Mouse (Mus musculus) heart, postnatal 14 days (tissue): ENCODE measurements around the gene Scnn1a. TPM values are rescaled to one million over a fixed set of nuclear protein-coding genes. Genes with fewer than 3 reads are reported as not detected.

Experiments
- DNase-seq, 2 experiments: peaks; one replicate each; pipeline ENCODE4 v3.0.0; 2021 to 2022
- intact Hi-C: fragments of 180-260 bp; cut with DNase I; formaldehyde crosslinking; loops from one replicate; pipeline ENCODE4 v1.15.1; 2025
- total RNA-seq, 2 experiments: library from RNA; stranded (reverse); gene quantifications; 2 replicates each; pipeline ENCODE4 v1.2.3; 2021

The Scnn1a gene
- total RNA-seq, 2 experiments from 2014 or later, result 1.00 to 1.1 TPM

DNA sequence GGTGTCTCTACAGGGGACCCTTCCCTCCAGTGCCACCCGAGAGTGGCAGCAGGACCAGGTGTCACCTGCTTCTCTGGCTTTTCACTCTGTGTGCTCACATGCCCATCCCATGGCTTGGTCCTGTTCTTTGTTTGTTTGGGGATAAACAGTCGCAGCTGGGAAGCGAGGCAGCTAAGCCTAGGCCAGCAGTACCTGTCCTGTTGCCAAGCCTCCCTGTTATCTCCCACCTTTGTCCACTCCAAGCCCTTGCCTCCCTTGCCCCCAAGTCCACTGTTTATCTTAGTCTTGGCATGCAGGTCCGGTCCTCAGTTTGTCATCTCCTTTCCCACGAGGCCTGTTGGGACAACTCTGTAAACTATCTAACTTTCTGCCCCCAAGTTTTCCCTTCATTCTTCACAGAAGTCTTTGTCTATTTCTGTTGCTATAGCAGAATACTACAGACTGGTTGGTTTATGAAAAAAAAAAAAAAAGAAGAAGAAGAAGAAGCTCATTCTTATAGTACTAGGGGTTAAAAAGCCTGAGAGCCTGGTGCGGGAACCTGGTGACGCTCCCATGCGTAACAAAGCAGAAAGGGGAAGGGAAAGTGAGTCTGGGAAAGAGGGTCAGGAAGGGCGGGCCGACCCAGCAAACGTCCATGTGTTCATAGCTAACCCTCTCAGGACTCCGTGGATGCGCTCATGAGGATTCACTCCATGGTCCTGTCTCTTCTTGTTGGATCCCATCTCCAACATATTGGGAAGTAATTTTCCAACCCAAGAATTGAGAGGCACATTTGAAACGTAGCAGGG lies 12.8 kb downstream of the Scnn1a start:
- intact Hi-C loops, result no loop called here
- DNase-seq, result no peak

DNA sequence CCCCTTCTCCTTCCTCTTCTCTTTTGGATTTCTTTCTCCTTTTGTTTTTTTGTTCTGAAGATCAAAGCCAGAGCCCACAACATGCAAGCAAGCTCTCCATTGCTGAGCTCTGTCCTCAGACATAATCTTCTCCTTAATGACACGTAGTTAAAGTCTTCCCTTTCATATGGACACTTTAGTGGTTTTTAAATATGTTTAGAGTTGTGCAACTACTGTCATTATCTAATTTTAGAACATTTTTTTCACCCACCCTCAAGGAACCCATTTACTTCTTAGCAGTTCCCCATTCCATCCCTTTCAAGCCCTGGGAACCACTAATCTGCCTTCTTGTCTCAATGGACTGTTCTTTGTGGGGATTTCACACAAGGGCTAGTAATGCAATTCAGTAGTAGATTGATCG lies 13.9 kb downstream of the Scnn1a start:
- DNase-seq, result no peak
- intact Hi-C loops, result no loop called here

DNA sequence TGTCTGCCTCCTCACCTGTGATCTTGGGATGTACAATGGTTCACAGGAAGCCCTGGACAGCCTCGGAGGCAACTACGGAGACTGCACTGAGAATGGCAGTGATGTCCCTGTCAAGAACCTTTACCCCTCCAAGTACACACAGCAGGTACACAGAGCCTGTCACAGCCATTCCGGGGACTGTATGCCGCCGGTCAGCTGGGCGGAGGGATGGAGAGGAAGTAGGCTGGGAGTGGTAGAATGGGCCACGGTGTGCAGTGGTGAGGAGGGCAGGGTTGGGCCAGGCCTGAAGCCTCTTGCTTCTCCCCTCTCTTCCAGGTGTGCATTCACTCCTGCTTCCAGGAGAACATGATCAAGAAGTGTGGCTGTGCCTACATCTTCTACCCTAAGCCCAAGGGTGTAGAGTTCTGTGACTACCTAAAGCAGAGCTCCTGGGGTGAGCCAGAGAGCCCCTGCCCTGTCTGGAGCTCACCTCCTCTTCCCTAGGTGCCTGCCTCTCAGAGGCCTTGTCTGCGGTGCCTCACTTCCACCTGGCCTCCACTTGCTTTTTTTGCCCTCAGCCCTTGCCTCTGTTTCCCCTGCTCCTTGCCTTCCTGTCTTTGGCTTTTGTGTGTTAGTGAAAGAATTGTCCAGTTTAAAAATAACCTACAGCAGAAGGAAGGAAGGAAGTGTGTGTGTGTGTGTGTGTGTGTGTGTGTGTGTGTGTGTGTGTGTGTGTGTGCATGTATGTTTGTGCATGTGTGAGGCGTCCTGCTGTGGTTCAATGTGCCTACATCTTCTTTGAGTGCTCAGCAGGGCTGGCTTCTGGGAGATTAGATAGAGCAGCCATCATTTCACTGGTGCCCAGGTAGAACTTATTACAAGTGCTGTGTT lies 18.6 kb downstream of the Scnn1a start:
- no peak for DNase-seq
- intact Hi-C loops, result no loop called here

DNA sequence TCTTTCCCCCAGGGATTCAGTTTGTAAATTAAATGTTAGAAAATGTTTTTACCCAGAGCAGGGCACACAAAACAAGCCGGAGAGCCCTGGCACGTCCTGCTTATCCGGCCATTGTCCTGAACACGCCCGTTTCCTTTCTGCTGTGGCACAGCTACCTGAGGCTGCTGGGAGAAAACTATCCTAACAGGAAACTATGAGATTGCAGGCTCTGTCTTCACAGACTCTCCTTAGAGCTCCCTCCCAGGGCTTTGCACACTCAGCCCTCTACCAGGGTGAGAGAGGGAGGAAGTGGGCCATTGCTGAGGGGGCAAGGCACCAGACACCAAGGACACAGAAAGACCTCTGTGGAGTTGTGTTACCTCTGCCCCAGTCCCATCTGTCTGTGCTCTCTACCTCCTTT lies 19.8 kb downstream of the Scnn1a start:
- DNase-seq, result no peak
- intact Hi-C loops, result no loop called here

DNA sequence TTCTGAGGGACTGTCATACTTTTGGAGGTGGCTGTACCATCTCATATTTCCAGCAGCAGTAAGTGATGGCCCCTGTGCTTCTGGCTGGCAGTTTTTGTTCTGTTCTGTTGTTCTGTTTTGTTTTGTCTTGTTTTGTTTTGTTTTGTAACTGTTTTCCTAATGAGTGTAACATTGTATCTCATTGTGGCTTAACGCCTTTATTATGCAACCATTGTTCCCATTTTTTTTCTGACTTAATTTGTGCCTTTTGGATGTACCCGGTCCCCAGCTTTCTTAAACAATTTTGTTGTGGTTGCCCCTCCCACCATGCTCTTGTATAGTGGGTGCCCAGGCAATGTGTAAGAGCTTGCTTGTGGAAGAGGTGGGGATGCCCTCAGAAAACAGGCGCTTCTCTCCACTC lies 21.7 kb downstream of the Scnn1a start:
- intact Hi-C loops, result no loop called here

DNA sequence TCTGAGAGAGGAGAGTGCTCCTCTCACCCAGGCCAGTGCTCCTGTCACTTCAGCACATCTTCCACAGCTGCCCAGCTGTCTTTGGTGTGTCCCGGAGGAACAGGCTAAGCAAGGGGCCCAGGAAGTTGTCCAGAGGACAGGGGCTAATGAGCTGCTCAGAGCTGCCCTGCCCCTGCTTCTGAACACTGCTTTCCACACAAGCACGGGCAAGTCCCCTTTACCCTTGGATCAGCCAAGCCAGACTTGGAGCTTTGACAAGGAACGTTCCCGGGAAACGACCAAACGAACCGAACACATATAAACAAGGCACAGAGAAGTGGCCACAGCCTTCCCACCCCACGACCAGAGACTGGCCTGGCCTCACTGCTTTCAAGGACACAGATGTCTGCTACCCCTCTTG lies 23.6 kb downstream of the Scnn1a start:
- DNase-seq, result peak in 1 of 2 experiments; percentile 64
- intact Hi-C loops, result no loop called here

More for the DNA sequence above, 21.7 kb downstream of the Scnn1a start:
- DNase-seq, result no peak

DNA sequence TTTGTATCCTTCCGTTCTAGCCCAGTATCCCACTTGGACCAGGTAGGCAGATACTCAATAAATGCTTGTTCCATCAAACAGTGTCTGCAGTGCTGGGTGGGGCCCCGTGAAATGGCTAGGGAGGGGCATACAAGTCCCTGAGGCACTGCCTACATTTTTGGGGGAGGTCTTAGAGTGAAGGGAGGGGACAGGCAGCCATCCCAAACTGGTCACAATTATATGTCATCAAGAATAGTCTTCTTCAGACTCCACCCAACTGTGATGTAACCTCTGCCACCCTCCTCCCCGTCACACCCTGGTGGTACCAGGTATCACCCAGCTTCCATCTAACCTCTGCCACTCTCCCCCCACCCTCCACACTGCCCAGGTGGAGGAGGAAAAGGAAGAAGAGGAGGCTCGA lies 24.4 kb downstream of the Scnn1a start:
- intact Hi-C loops, result no loop called here
- DNase-seq, result no peak

DNA sequence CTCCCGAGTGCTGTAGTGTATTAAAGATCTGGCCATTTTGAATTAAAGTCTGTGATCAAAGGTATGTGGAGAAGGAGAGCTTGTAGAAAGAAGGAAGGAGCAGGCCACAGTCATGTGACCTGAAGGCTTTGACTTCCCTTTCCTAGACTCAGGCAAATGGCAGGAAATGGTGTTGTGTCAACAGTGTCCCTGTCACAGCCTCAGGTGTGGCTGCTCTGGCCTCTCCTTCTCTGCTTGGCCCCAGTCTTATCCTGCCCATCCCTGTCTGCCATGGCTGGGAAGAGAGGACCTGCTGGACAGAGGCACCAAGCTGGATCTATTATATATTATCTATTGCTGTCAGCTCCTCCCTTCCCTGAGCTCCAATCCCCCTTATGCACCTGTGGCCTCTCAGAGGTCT lies 25.2 kb downstream of the Scnn1a start:
- intact Hi-C loops, result no loop called here

DNA sequence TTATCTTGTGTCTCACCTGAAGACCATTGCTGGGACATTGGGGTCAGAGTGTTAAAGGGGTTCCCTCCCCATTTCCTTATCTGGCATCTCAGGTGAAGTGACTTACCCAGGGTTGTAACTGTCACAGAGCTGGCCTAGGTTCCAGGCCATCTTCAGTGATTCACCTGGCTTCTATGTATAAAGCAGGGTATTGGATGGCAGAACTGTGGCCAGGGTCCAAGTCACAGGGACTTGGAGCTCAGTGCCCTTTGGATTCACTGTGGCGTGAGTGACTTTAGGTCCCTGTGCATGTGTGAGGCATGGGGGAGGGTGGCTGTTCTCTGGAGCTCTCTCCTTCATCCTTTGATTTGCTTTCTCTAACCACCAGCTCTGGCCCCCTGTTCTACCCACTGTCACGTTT lies 25.6 kb downstream of the Scnn1a start:
- intact Hi-C loops, result no loop called here

More for the DNA sequence above, 25.2 kb downstream of the Scnn1a start:
- no peak for DNase-seq

DNA sequence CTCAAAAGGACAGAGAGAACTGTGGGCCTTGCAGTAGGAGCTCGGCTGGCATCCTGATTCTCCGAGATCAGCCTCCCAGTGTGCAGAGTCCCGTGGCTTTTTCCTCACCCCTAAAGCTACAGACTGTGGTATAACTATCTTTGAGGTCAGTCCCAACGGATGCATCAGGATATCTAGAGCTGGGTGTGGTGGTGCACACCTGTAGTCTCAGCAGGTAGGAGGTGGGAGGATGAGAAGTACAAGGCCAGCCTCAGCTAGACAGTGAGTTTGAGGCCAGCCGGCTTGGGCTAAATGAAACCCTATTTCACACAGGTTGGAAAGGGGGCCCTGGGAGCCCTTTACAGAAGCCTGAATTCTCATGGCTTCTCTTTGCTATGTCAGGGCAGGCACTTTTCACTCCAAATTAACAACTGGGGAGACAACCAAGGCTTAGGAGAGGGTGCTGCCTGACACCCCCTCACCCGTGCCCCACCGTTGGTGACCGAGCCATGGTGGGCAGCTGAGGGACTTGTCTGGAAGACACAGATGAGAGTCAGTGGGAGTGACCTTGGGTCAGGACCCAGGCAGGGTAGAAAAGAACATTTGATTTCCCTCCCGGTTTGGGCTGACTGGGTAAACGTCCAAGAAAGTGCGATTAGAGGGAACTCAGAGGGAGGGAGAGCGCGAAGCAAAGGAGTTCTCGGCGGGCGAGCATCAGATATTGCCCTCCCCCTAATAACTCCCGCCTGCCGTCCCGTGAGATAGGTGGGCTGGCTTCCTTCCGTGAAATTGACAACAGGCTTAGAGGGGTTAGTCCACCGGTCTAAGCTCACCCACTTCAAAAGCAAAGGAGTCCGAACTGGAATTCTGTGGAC lies 28.5 kb downstream of the Scnn1a start, which contains the start of gene Tnfrsf1a:
Tnfrsf1a (plus strand) TSS at position 642 of the 854 bp plus-strand sequence.
- DNase-seq, result peak in 1 of 2 experiments; percentile 58
- intact Hi-C loops, result loop anchor here (2.0 kb wide), 1 partner anchor 18 kb away; no protein-coding TSS in a partner anchor

More for the DNA sequence above, 25.6 kb downstream of the Scnn1a start:
- no peak for DNase-seq

DNA sequence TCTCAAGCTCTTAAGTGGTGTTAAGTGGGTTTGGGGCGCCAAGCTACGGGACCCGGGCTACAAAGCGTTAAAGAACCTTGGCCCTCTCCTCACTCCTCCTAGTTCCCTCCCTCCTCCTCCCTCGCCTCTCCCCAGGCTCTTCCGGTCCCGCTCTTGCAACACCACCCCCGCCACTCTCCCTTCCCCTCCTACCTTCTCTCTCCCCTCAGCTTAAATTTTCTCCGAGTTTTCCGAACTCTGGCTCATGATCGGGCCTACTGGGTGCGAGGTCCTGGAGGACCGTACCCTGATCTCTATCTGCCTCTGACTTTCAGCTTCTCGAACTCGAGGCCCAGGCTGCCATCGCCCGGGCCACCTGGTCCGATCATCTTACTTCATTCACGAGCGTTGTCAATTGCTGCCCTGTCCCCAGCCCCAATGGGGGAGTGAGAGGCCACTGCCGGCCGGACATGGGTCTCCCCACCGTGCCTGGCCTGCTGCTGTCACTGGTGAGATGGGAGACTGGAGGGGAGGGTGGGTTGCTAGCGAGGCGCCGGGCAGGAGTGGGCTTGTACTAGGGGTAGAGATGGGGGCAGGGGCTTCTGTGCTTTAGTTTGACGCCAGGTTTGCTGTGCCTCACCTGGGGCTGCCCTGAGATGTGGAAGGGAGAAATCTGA lies 29.2 kb downstream of the Scnn1a start:
- intact Hi-C loops, result loop anchor here (2.0 kb wide), 2 partner anchors 19 to 37 kb away; partner anchors contain the start of gene Ltbr
- DNase-seq, result peak; percentile 72 to 75

DNA sequence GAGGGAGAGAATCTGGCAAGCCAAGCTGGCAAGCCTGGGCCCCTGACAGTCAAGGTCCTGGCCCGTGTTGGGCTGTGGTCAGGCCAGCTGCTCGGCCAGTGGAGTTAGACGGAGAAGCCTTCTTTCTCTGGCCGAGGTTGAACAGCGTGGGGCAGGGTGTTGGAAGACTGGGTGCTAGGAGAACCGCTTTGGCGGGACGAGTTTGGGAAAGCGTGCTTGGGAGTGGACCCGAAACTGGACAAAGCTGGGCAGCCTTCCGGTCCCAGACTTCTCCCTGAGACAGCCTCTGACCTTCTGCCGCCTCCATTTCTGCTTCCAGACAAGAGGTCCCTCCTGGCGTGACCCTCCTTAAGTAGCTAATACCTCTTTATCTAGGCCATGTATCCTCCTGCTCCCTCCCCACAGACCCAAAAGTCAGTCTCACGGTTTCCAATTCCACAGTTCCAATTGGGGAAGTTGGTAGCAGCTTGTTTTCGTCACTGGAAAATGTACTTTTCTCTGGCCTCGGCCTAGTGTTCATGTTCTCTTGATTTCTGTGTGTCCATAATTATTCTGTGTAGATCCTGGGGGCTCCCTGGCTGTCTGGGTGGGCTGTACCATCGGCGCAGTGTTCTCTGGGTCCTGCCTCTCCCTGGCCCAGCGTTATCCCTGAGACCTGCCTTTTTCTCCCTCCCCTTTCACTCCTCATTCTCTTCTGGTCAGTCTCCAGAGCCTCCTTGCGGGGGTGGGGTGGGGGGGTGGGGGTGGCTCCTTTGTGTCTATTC lies 30.0 kb downstream of the Scnn1a start:
- DNase-seq, result peak; percentile 47 to 68

DNA sequence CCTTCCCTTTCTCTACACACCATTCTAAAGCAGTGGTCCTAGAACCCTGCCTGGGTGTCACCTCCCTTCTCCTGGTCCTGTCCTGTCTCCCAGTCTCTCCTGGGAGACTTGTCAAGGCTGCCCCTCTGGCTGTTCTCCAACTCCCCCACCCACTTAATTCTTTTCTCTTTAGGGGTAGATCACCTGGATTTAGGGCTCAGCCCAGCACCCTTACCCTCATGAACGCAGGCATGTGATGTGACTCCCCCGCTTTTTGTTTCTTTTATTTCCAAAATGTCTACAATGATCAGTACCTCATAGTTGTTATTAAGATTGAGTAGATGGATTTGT lies 30.5 kb downstream of the Scnn1a start:
- intact Hi-C loops, result loop anchor here (2.0 kb wide), 1 partner anchor 38 kb away; the partner anchor contains the start of gene Ltbr
- no peak for DNase-seq

More for the DNA sequence above, 30.0 kb downstream of the Scnn1a start:
- intact Hi-C loops, result loop anchor here (2.0 kb wide), 1 partner anchor 38 kb away; the partner anchor contains the start of gene Ltbr

DNA sequence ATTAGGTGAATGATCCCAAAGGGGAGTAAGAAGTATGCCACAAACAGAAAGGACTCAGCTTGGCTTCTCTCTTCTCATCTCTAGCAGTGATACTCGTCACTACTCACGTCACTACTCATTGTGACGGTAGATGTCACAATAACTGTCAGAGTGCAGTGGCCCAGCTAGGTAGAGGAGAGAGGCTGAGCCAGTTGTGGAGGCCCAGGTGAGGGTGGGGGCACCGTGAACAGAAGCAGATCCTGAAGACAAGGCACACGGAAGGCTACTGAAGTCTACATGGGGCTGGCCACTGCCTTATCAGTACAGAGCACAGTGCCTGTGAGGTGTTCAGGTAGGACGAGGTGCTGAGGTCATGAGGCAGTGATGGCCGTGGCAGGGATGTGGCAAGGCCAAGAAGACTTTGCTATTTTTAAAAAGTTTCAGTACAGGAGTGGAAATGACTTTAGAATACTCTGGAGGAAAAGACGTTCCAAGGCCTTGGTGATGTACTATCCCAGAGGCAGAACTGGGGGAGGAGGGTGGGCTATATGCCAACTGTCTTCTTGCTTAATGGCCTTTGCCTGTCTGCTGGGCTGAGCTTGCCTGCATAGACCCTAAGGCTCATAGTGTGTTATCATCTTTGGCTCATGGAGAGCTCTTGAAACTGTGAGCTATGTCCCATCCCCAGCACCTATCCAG lies 31.0 kb downstream of the Scnn1a start:
- intact Hi-C loops, result loop anchor here (2.0 kb wide), 1 partner anchor 39 kb away; the partner anchor contains the start of gene Ltbr
- peak; percentile 58 to 64 for DNase-seq

DNA sequence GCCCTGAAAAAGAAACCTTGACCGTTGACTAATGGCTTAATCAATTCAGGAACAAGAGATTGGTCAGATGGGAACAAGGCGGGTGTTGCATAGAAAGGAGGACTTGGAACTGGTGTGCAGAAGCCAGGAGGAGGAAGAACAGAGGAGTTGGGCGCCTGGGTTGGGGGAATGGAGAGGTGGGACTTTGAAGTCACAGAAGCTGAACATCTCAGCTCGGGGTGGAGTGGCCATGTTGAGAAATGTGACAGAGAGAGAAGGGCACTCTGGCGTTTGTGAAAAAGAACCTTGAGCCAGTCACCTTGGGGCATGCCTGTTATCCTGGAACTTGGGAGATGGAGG lies 31.6 kb downstream of the Scnn1a start:
- no peak for DNase-seq
- intact Hi-C loops, result no loop called here

DNA sequence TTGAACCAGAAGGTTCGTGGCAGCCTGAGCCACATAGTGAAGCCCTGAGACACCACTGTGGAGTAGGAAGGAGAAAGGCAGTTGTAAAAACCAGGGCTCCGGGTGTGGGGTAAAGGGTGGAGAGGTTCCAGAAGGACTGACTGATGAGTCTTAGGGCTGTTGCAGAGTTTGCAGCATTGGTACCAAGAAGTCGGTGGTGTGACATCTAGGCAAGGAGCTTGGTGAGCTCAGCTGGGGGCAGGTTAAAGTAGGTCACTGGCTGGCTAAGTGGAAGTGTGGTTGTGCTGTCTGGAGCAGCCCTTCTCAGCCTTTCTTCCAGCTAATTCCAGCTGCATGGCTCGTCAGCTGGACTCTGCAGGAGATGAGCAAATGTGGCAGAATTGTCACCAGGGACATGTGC lies 32.4 kb downstream of the Scnn1a start:
- intact Hi-C loops, result no loop called here
- no peak for DNase-seq

DNA sequence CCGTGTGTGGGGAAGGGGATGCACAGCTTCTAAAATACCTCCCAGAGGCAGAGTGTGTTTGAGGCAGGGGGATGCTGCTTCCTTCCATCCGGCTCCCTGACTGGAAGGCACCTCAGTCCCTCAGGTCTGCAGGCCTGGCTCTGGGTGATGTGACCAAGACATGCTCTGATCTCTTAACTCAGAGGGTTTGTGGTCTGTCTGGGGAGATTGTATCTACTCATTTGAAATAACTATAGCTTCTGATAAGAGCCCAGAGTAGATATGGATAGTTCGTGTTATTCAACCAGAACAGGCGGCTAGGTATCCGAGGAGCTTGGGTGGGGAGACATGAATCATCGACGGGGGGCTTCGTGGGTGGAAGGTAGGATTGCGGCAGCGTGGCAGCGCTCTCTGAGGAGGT lies 32.8 kb downstream of the Scnn1a start:
- intact Hi-C loops, result no loop called here
- no peak for DNase-seq

DNA sequence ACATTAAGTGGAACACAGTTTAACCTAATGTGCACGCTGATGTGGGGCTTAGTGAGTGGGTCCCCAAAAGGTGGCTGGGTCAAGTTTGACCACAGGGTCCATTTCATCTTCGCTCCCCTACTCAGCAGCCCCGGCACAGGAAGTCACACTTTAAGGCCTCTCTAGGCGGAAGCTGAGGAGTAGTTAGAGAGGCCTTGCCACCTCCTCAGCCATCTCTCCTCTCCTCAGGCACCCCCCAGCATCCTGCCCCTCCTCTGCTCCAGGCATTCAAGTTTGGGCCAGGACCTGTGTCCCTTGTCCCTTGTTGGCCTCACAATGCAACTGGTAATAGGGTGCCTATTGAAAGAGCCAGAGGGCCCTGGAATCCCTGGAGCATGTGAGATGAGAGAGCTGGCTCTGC lies 33.2 kb downstream of the Scnn1a start:
- no peak for DNase-seq
- intact Hi-C loops, result no loop called here
